Mouse (Mus musculus) heart, postnatal 14 days (tissue): ENCODE measurements around the gene Grpel1. TPM values are rescaled to one million over a fixed set of nuclear protein-coding genes. Genes with fewer than 3 reads are reported as not detected.

ENCODE experiments used
- DNase-seq, 2 experiments: peaks; one replicate each; pipeline ENCODE4 v3.0.0; 2021 to 2022
- intact Hi-C: fragments of 180-260 bp; cut with DNase I; formaldehyde crosslinking; loops from one replicate; pipeline ENCODE4 v1.15.1; 2025
- long read RNA-seq, 2 experiments: library from polyadenylated mRNA; stranded (forward); transcript quantifications; one replicate each; pipeline ENCODE4 v2.0.0; 2021
- total RNA-seq, 2 experiments: library from RNA; stranded (reverse); gene quantifications; 2 replicates each; pipeline ENCODE4 v1.2.3; 2021

Gene Grpel1
- 10 to 100 TPM; 55.2 to 58.4 TPM for total RNA-seq
- long read RNA-seq, experiment 1, transcript Grpel1-201 (4 exons, 3,528 nt), result major isoform, 410 of 414 reads
- long read RNA-seq, experiment 1, partial matches to known transcripts, result 2 of 414 reads
- long read RNA-seq, experiment 1, other reads (novel, unspliced or antisense), result 2 of 414 reads
- long read RNA-seq, experiment 2, transcript Grpel1-201 (4 exons, 3,528 nt), result major isoform, 281 of 285 reads
- long read RNA-seq, experiment 2, partial matches to known transcripts, result 4 of 285 reads
- long read RNA-seq, experiment 2, other reads (novel, unspliced or antisense), result 0 of 285 reads

GRCm38 (mm10) chr5:36464709-36465661, at the start of gene Grpel1:
Grpel1 (plus strand) TSS chr5:36464998.
- intact Hi-C loops, result loop anchor here (5.0 kb wide), 2 partner anchors 72 to 117 kb away; no protein-coding TSS in a partner anchor
- peak; percentile 96 to 97 for DNase-seq

GRCm38 (mm10) chr5:36419861-36420260, 44.9 kb upstream of the Grpel1 start:
- intact Hi-C loops, result no loop called here
- no peak for DNase-seq

GRCm38 (mm10) chr5:36422689-36423088, 42.1 kb upstream of the Grpel1 start:
- no peak for DNase-seq
- intact Hi-C loops, result no loop called here

GRCm38 (mm10) chr5:36424676-36425075, 40.1 kb upstream of the Grpel1 start:
- intact Hi-C loops, result no loop called here
- no peak for DNase-seq

GRCm38 (mm10) chr5:36426404-36426803, 38.4 kb upstream of the Grpel1 start:
- intact Hi-C loops, result no loop called here
- DNase-seq, result no peak

- DNase-seq, result no peak
- intact Hi-C loops, result no loop called here
Observed at GRCm38 (mm10) chr5:36427831-36428230, 37.0 kb upstream of the Grpel1 start.

- DNase-seq, result no peak
- intact Hi-C loops, result no loop called here
Observed at GRCm38 (mm10) chr5:36429551-36429950, 35.2 kb upstream of the Grpel1 start.

GRCm38 (mm10) chr5:36431711-36432110, 33.1 kb upstream of the Grpel1 start:
- no peak for DNase-seq
- intact Hi-C loops, result no loop called here

- intact Hi-C loops, result no loop called here
- no peak for DNase-seq
Observed at GRCm38 (mm10) chr5:36434398-36434967, 30.3 kb upstream of the Grpel1 start.

GRCm38 (mm10) chr5:36436858-36437257, 27.9 kb upstream of the Grpel1 start:
- DNase-seq, result peak in 1 of 2 experiments; percentile 23
- intact Hi-C loops, result no loop called here

GRCm38 (mm10) chr5:36440741-36441140, 24.1 kb upstream of the Grpel1 start:
- intact Hi-C loops, result no loop called here
- no peak for DNase-seq

- DNase-seq, result no peak
- intact Hi-C loops, result no loop called here
Observed at GRCm38 (mm10) chr5:36444611-36445010, 20.2 kb upstream of the Grpel1 start.

GRCm38 (mm10) chr5:36445028-36445427, 19.8 kb upstream of the Grpel1 start:
- intact Hi-C loops, result no loop called here
- DNase-seq, result no peak

- intact Hi-C loops, result no loop called here
- no peak for DNase-seq
Observed at GRCm38 (mm10) chr5:36446166-36446890, 18.5 kb upstream of the Grpel1 start.

GRCm38 (mm10) chr5:36447872-36448271, 16.9 kb upstream of the Grpel1 start:
- intact Hi-C loops, result no loop called here
- DNase-seq, result no peak

- peak; percentile 18 to 34 for DNase-seq
- intact Hi-C loops, result no loop called here
Observed at GRCm38 (mm10) chr5:36449710-36450358, 15.0 kb upstream of the Grpel1 start.

GRCm38 (mm10) chr5:36451119-36451518, 13.7 kb upstream of the Grpel1 start:
- intact Hi-C loops, result no loop called here
- peak in 1 of 2 experiments; percentile 45 for DNase-seq

GRCm38 (mm10) chr5:36451872-36452389, 12.9 kb upstream of the Grpel1 start:
- intact Hi-C loops, result no loop called here

GRCm38 (mm10) chr5:36452821-36453220, 12.0 kb upstream of the Grpel1 start:
- no peak for DNase-seq
- intact Hi-C loops, result no loop called here

More at GRCm38 (mm10) chr5:36451872-36452389, 12.9 kb upstream of the Grpel1 start:
- no peak for DNase-seq

- intact Hi-C loops, result no loop called here
- no peak for DNase-seq
Observed at GRCm38 (mm10) chr5:36457706-36458105, 7.1 kb upstream of the Grpel1 start.
